In genomic region chr5:35165993-35166392, GRCm38 (mm10) we compare ENCODE assay signal across 22 mouse cellular contexts.
A peak's percentile ranks its signal among the peaks of the same experiment; 100 is the strongest.
DNase-seq lines count a peak whose midpoint lies in the region; ATAC-seq lines count a peak whose summit lies in the region.
"Had no signal": no experiment of that assay in that cellular context is flagged by ENCODE, and none has a peak within 500 bp of the region (broad histone marks: within the 10 kb centered on the region; RNA-seq: fewer than 3 reads in every experiment).

No protein-coding gene starts in this region.

- H3K9me3 ChIP-seq in heart, embryonic 16.5 days (replicated peaks; ENCODE audit: control insufficient read depth, low read length), result peaks cover 3% of the 10 kb centered on the region; the same call in 1 of the 2 replicates
- 0 out of 2 replicates have a peak, but pooled peaks cover 3% of the 10 kb centered on the region for H3K9me3 ChIP-seq in forebrain, embryonic 16.5 days (ENCODE audit: control insufficient read depth, low read length)
- H3K9me3 ChIP-seq: forebrain, embryonic 12.5 days; hindbrain, embryonic 15.5 days; stomach, embryonic 15.5 days had no signal

- no peak overlapping the region for H3K9ac ChIP-seq in heart, embryonic 16.5 days (ENCODE audit: low read length)
- no peak overlapping the region for H3K9ac ChIP-seq in forebrain, embryonic 16.5 days (replicated peaks; ENCODE audit: low read depth, low read length)
- H3K9ac ChIP-seq: embryonic facial prominence, embryonic 15.5 days; forebrain, embryonic 12.5 days; hindbrain, embryonic 15.5 days; limb, embryonic 13.5 days; stomach, embryonic 15.5 days had no signal

- H3K4me3 ChIP-seq in heart, embryonic 16.5 days (ENCODE audit: low read length), result no peak overlapping the region
- no peak overlapping the region for H3K4me3 ChIP-seq in forebrain, embryonic 16.5 days (replicated peaks; ENCODE audit: low read length)
- H3K4me3 ChIP-seq: embryonic facial prominence, embryonic 15.5 days; forebrain, embryonic 12.5 days; gastrocnemius, adult 2 months; heart, adult 2 months; hindbrain, embryonic 15.5 days; limb, embryonic 13.5 days; stomach, embryonic 15.5 days had no signal

- H3K27me3 ChIP-seq in heart, embryonic 16.5 days (ENCODE audit: control insufficient read depth, insufficient read depth, low read length), result no peaks in the 10 kb centered on the region
- H3K27me3 ChIP-seq in forebrain, embryonic 16.5 days (replicated peaks; ENCODE audit: control insufficient read depth, insufficient read depth, low read length), result no peaks in the 10 kb centered on the region
- H3K27me3 ChIP-seq: embryonic facial prominence, embryonic 15.5 days; forebrain, embryonic 12.5 days; hindbrain, embryonic 15.5 days; limb, embryonic 13.5 days; stomach, embryonic 15.5 days had no signal

- no peaks in the 10 kb centered on the region for H3K36me3 ChIP-seq in heart, embryonic 16.5 days (ENCODE audit: control insufficient read depth, insufficient read depth)
- H3K36me3 ChIP-seq in forebrain, embryonic 16.5 days (ENCODE audit: control insufficient read depth, insufficient read depth), result no peaks in the 10 kb centered on the region
- H3K36me3 ChIP-seq: embryonic facial prominence, embryonic 15.5 days; forebrain, embryonic 12.5 days; hindbrain, embryonic 15.5 days; limb, embryonic 13.5 days; stomach, embryonic 15.5 days had no signal

- ATAC-seq in heart, embryonic 16.5 days (replicated peaks; ENCODE audit: extremely low read depth, insufficient read depth, low FRiP score), result 0 out of 2 replicates have a peak, but pooled peaks have one; percentile 41
- no peak for ATAC-seq in forebrain, embryonic 16.5 days

- no peak overlapping the region for H3K27ac ChIP-seq in heart, embryonic 16.5 days (ENCODE audit: low read length)
- H3K27ac ChIP-seq in forebrain, embryonic 16.5 days (ENCODE audit: low read length), result no peak overlapping the region
- H3K27ac ChIP-seq: embryonic facial prominence, embryonic 15.5 days; forebrain, embryonic 12.5 days; gastrocnemius, adult 2 months; heart, adult 2 months; hindbrain, embryonic 15.5 days; limb, embryonic 13.5 days; stomach, embryonic 15.5 days had no signal

- H3K4me1 ChIP-seq in heart, embryonic 16.5 days (ENCODE audit: control insufficient read depth, insufficient read depth, low read length), result peaks cover 14% of the 10 kb centered on the region
- peaks cover 5% of the 10 kb centered on the region; the same call in 1 of the 2 replicates for H3K4me1 ChIP-seq in forebrain, embryonic 16.5 days (replicated peaks; ENCODE audit: control insufficient read depth, insufficient read depth, low read length)
- H3K4me1 ChIP-seq: embryonic facial prominence, embryonic 15.5 days; forebrain, embryonic 12.5 days; stomach, embryonic 15.5 days had no signal

- 40% methylated on average over 8 of the region's 8 CpGs for WGBS in heart, embryonic 16.5 days
- 75% methylated on average over 8 of the region's 8 CpGs for WGBS in forebrain, embryonic 16.5 days

- DNase-seq in heart, postnatal 4 days, result no peak
- DNase-seq in CD8-positive naive resting alpha-beta T cell, adult 2 months (ENCODE audit: low read depth in 2 of 2, low spot score in 2 of 2), result peak; percentile 10 to 46
- peak; percentile 79 for DNase-seq in induced T-regulatory cell, adult 2 months (ENCODE audit: low read depth)
- DNase-seq in thymus, postnatal 10 days (ENCODE audit: low spot score in 2 of 2), result peak; percentile 11 to 32
- no peak for DNase-seq in left cerebral cortex, adult 11 months (ENCODE audit: low spot score)
- no peak for DNase-seq in urinary bladder, adult 18-20 months (ENCODE audit: low spot score in 2 of 2)
- DNase-seq: adrenal gland, adult 2 months; cerebellum, postnatal 36 days; gastrocnemius, adult 2 months; heart, adult 2 months; kidney, adult 2 months; kidney, postnatal 4 days; lung, postnatal 10 days; right cerebral cortex, postnatal 4 days had no signal

- no peak overlapping the region for H3K4me2 ChIP-seq in heart, embryonic 16.5 days (ENCODE audit: low read depth, low read length)
- H3K4me2 ChIP-seq in forebrain, embryonic 16.5 days (ENCODE audit: low read length), result no peak overlapping the region
- H3K4me2 ChIP-seq: embryonic facial prominence, embryonic 15.5 days; forebrain, embryonic 12.5 days; hindbrain, embryonic 15.5 days; limb, embryonic 13.5 days; midbrain, embryonic 11.5 days; stomach, embryonic 15.5 days had no signal

Comparison
In these comparisons a context has a peak if more than half of its experiments do, and no peak if none do; other contexts are left out.
1. DNase-seq: peak in CD8-positive naive resting alpha-beta T cell, adult 2 months (2 of 2), induced T-regulatory cell, adult 2 months (single experiment) and thymus, postnatal 10 days (2 of 2); none in heart, postnatal 4 days (single experiment), left cerebral cortex, adult 11 months (single experiment) and urinary bladder, adult 18-20 months (0 of 2).